Mouse (Mus musculus): Measurements from ENCODE around the gene Mfsd14a. TPM values are rescaled to one million over a fixed set of nuclear protein-coding genes. Genes with fewer than 3 reads are reported as not detected.

Mfsd14a gene
- polyA plus RNA-seq, 1 experiment, result 12.2 TPM

GRCm38 (mm10) chr3:116631459-116631858 is 31.0 kb downstream of the Mfsd14a start:
- Histone ChIP-seq H3K4me3 (ENCODE audit: extremely low read depth, insufficient read depth, insufficient read length) (no peak overlapping the region), H3K36me3 (ENCODE audit: control insufficient read depth, insufficient read depth, low read length) (peaks cover 30% of the 10 kb centered on the region), H3K27ac (ENCODE audit: insufficient read depth, low read length) (no peak overlapping the region), H3K4me1 (ENCODE audit: control insufficient read depth, insufficient read depth, insufficient read length) (no peaks in the 10 kb centered on the region), H3K27me3 (ENCODE audit: control insufficient read depth, insufficient read depth, low read length) (no peaks in the 10 kb centered on the region)
- WGBS, result 91% methylated on average over 1 of the region's 1 CpGs
- DNase-seq (ENCODE audit: low read depth in 1 of 2, low spot score in 2 of 2), result no peak
- TF ChIP-seq CTCF (IDR thresholded peaks at IDR 0.05; ENCODE audit: extremely low read depth, insufficient read depth, insufficient read length, insufficient replicate concordance), result no peak
- no peak for TF ChIP-seq POLR2A (IDR thresholded peaks at IDR 0.05; ENCODE audit: low read depth, low read length)

GRCm38 (mm10) chr3:116622641-116623040 is 39.8 kb downstream of the Mfsd14a start:
- no peaks in the 10 kb centered on the region for H3K4me1 ChIP-seq (ENCODE audit: control insufficient read depth, insufficient read depth, insufficient read length)
- DNase-seq (ENCODE audit: low read depth in 1 of 2, low spot score in 2 of 2), result no peak
- H3K27me3 ChIP-seq (ENCODE audit: control insufficient read depth, insufficient read depth, low read length), result no peaks in the 10 kb centered on the region
- H3K4me3 ChIP-seq (ENCODE audit: extremely low read depth, insufficient read depth, insufficient read length), result no peak overlapping the region
- peaks cover 15% of the 10 kb centered on the region for H3K36me3 ChIP-seq (ENCODE audit: control insufficient read depth, insufficient read depth, low read length)
- H3K27ac ChIP-seq (ENCODE audit: insufficient read depth, low read length), result no peak overlapping the region
- no peak for TF ChIP-seq POLR2A (IDR thresholded peaks at IDR 0.05; ENCODE audit: low read depth, low read length)
- TF ChIP-seq CTCF (IDR thresholded peaks at IDR 0.05; ENCODE audit: extremely low read depth, insufficient read depth, insufficient read length, insufficient replicate concordance), result no peak
- 95% methylated on average over 7 of the region's 7 CpGs for WGBS

- no peak for DNase-seq (ENCODE audit: low read depth in 1 of 2, low spot score in 2 of 2)
- TF ChIP-seq CTCF (IDR thresholded peaks at IDR 0.05; ENCODE audit: extremely low read depth, insufficient read depth, insufficient read length, insufficient replicate concordance) (no peak), POLR2A (IDR thresholded peaks at IDR 0.05; ENCODE audit: low read depth, low read length) (no peak)
- Histone ChIP-seq H3K4me3 (ENCODE audit: extremely low read depth, insufficient read depth, insufficient read length) (no peak overlapping the region), H3K27me3 (ENCODE audit: control insufficient read depth, insufficient read depth, low read length) (no peaks in the 10 kb centered on the region), H3K27ac (ENCODE audit: insufficient read depth, low read length) (no peak overlapping the region), H3K36me3 (ENCODE audit: control insufficient read depth, insufficient read depth, low read length) (peaks cover 16% of the 10 kb centered on the region), H3K4me1 (ENCODE audit: control insufficient read depth, insufficient read depth, insufficient read length) (no peaks in the 10 kb centered on the region)
- WGBS, result 71% methylated on average over 7 of the region's 7 CpGs
Observed at GRCm38 (mm10) chr3:116620636-116621370, 41.7 kb downstream of the Mfsd14a start.

GRCm38 (mm10) chr3:116618855-116619254 is 43.6 kb downstream of the Mfsd14a start:
- 79% methylated on average over 6 of the region's 6 CpGs for WGBS
- H3K4me3 ChIP-seq (ENCODE audit: extremely low read depth, insufficient read depth, insufficient read length), result no peak overlapping the region
- H3K4me1 ChIP-seq (ENCODE audit: control insufficient read depth, insufficient read depth, insufficient read length), result no peaks in the 10 kb centered on the region
- H3K36me3 ChIP-seq (ENCODE audit: control insufficient read depth, insufficient read depth, low read length), result peaks cover 25% of the 10 kb centered on the region
- DNase-seq (ENCODE audit: low read depth in 1 of 2, low spot score in 2 of 2), result no peak
- no peak for TF ChIP-seq POLR2A (IDR thresholded peaks at IDR 0.05; ENCODE audit: low read depth, low read length)
- no peak for TF ChIP-seq CTCF (IDR thresholded peaks at IDR 0.05; ENCODE audit: extremely low read depth, insufficient read depth, insufficient read length, insufficient replicate concordance)
- no peaks in the 10 kb centered on the region for H3K27me3 ChIP-seq (ENCODE audit: control insufficient read depth, insufficient read depth, low read length)
- H3K27ac ChIP-seq (ENCODE audit: insufficient read depth, low read length), result no peak overlapping the region

GRCm38 (mm10) chr3:116615318-116616068 is 47.0 kb downstream of the Mfsd14a start:
- no peak for DNase-seq (ENCODE audit: low read depth in 1 of 2, low spot score in 2 of 2)
- WGBS, result 86% methylated on average over 8 of the region's 8 CpGs
- Histone ChIP-seq H3K27ac (ENCODE audit: insufficient read depth, low read length) (no peak overlapping the region), H3K27me3 (ENCODE audit: control insufficient read depth, insufficient read depth, low read length) (no peaks in the 10 kb centered on the region), H3K4me3 (ENCODE audit: extremely low read depth, insufficient read depth, insufficient read length) (no peak overlapping the region), H3K36me3 (ENCODE audit: control insufficient read depth, insufficient read depth, low read length) (peaks cover 19% of the 10 kb centered on the region), H3K4me1 (ENCODE audit: control insufficient read depth, insufficient read depth, insufficient read length) (no peaks in the 10 kb centered on the region)
- TF ChIP-seq CTCF (IDR thresholded peaks at IDR 0.05; ENCODE audit: extremely low read depth, insufficient read depth, insufficient read length, insufficient replicate concordance), result no peak
- no peak for TF ChIP-seq POLR2A (IDR thresholded peaks at IDR 0.05; ENCODE audit: low read depth, low read length)

GRCm38 (mm10) chr3:116614295-116614892 is 48.1 kb downstream of the Mfsd14a start, which contains the start of gene Trmt13:
Gene Trmt13, minus strand, starts transcription at chr3:116614587.
- Histone ChIP-seq H3K27me3 (ENCODE audit: control insufficient read depth, insufficient read depth, low read length) (no peaks in the 10 kb centered on the region), H3K27ac (ENCODE audit: insufficient read depth, low read length) (no peak within 1 kb of the TSS), H3K36me3 (ENCODE audit: control insufficient read depth, insufficient read depth, low read length) (peaks cover 14% of the 10 kb centered on the region), H3K4me1 (ENCODE audit: control insufficient read depth, insufficient read depth, insufficient read length) (no peaks in the 10 kb centered on the region), H3K4me3 (ENCODE audit: extremely low read depth, insufficient read depth, insufficient read length) (no peak within 1 kb of the TSS)
- WGBS, result 86% methylated on average over 10 of the region's 10 CpGs
- TF ChIP-seq POLR2A (IDR thresholded peaks at IDR 0.05; ENCODE audit: low read depth, low read length), result no peak
- TF ChIP-seq CTCF (IDR thresholded peaks at IDR 0.05; ENCODE audit: extremely low read depth, insufficient read depth, insufficient read length, insufficient replicate concordance), result no peak
- no peak for DNase-seq (ENCODE audit: low read depth in 1 of 2, low spot score in 2 of 2)
